Mouse (Mus musculus): ENCODE measurements around the gene Rbbp8nl.
A peak's percentile ranks its signal among the peaks of the same experiment; 100 is the strongest.

Gene Rbbp8nl

DNA sequence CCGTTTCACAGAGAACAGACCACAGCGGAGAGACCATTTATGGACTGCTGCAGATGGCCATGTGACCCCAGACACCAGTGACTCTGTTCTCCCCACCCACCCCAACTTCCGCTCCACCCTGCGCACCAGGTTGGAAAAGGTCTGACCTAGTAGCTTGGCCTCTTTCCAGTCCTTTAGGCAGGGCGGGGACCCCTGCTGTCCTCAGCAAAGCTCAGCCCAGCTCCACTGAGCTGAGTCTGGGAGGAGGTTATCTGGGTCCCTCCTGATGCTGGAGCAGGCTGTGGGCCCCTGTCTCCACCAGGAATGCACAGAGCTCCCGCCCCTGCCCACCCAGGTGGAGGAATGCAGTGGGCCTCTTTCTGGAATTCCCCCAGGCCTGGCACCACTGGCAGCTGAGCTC lies 54.7 kb downstream of the Rbbp8nl start:
- no peaks in the 10 kb centered on the region for H3K9me3 ChIP-seq (ENCODE audit: low read length)
- no peak for TF ChIP-seq CTCF (conservative IDR thresholded peaks at IDR 0.05; ENCODE audit: low read length)
- no peak for TF ChIP-seq NANOG (IDR thresholded peaks at IDR 0.05; ENCODE audit: borderline replicate concordance, low read length)
- TF ChIP-seq POU5F1 (IDR thresholded peaks at IDR 0.05; ENCODE audit: borderline replicate concordance, low read length): no peak

GRCm38 (mm10) chr2:180234353-180234752 lies 55.3 kb downstream of the Rbbp8nl start:
- Histone ChIP-seq H3K4me3 (replicated peaks; ENCODE audit: low read length) (peak overlapping the region; percentile 68), H3K36me3 (ENCODE audit: insufficient read depth, low read length) (no peaks in the 10 kb centered on the region; the same call in 1 of the 2 replicates), H3K27me3 (ENCODE audit: insufficient read depth, low read length) (no peaks in the 10 kb centered on the region), H3K9me3 (ENCODE audit: low read length) (no peaks in the 10 kb centered on the region), H3K4me1 (replicated peaks; ENCODE audit: low read depth, low read length) (peaks cover 95% of the 10 kb centered on the region)
- no peak for TF ChIP-seq NANOG (IDR thresholded peaks at IDR 0.05; ENCODE audit: borderline replicate concordance, low read length)
- no peak for TF ChIP-seq POU5F1 (IDR thresholded peaks at IDR 0.05; ENCODE audit: borderline replicate concordance, low read length)
- no peak for TF ChIP-seq CTCF (conservative IDR thresholded peaks at IDR 0.05; ENCODE audit: low read length)

More for the DNA sequence above, 54.7 kb downstream of the Rbbp8nl start:
- Histone ChIP-seq H3K27me3 (ENCODE audit: insufficient read depth, low read length) (no peaks in the 10 kb centered on the region), H3K4me3 (replicated peaks; ENCODE audit: low read length) (peak overlapping the region; percentile 68), H3K36me3 (ENCODE audit: insufficient read depth, low read length) (no peaks in the 10 kb centered on the region; the same call in 1 of the 2 replicates), H3K4me1 (replicated peaks; ENCODE audit: low read depth, low read length) (peaks cover 94% of the 10 kb centered on the region)

DNA sequence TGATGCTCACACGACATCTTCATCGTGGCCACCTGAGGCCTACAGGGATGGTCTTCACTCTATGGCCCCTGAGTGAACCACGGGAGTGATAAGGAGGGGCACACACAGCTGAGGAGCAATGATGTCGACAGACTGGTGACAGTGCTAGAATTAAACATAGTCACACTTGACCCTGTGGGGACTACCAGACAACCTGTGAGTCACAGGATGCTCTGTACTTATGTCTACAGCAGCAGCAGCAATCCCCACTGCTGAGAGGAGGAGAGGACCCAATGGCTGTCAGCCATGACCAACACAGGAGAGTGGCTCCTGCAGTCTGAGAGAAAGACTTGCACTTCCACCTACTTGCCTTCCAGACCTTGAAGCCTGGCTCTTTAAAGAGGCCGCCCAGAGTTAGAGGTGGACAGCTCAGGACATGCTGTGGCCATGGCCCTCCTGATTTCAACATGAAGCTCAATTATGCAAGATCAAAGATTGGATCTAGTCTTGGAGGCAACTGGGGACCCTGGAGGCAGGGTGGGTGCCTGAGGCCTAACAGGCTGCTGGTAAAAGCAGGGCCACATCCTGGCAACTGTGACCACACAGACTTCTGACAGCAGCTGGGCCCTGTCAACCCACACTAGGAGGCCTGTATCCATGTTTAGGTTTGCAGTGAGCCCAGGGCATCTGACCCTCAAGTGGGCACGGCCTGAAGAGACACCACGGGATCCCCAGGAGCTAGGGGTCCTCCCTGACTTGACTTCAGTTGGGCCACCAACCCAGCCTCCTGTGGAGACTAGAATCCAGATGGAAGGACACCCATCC lies 56.4 kb downstream of the Rbbp8nl start:
- H3K9me3 ChIP-seq (ENCODE audit: low read length): no peaks in the 10 kb centered on the region
- H3K36me3 ChIP-seq (ENCODE audit: insufficient read depth, low read length): no peaks in the 10 kb centered on the region; the same call in 1 of the 2 replicates
- H3K4me3 ChIP-seq (replicated peaks; ENCODE audit: low read length): no peak overlapping the region
- peaks cover 9% of the 10 kb centered on the region; the same call in 1 of the 2 replicates for H3K27me3 ChIP-seq (ENCODE audit: insufficient read depth, low read length)
- TF ChIP-seq NANOG (IDR thresholded peaks at IDR 0.05; ENCODE audit: borderline replicate concordance, low read length) (no peak), CTCF (conservative IDR thresholded peaks at IDR 0.05; ENCODE audit: low read length) (no peak), POU5F1 (IDR thresholded peaks at IDR 0.05; ENCODE audit: borderline replicate concordance, low read length) (no peak)
- peaks cover 95% of the 10 kb centered on the region for H3K4me1 ChIP-seq (replicated peaks; ENCODE audit: low read depth, low read length)

DNA sequence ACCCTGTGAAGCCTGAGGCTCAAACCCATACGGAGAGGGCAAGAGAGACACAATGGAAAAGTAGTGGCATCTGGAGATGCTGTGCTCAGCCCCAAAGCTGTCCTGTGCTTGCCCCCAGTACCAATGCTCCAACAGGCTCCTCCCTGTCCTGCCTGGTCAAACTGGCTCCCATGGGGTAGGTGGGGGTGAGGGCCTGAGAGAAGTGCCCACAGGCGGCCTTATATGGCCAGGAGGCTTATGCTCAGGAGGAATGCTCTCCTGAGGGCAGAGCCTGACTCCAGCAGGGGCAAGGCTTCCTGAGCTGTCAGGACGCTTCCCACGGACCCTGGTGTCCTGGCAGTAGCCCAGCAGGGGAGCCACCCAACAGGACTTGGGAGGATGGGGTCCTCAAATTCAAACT lies 59.2 kb downstream of the Rbbp8nl start:
- Histone ChIP-seq H3K9me3 (ENCODE audit: low read length) (no peaks in the 10 kb centered on the region), H3K4me1 (replicated peaks; ENCODE audit: low read depth, low read length) (peaks cover 88% of the 10 kb centered on the region), H3K27me3 (ENCODE audit: insufficient read depth, low read length) (peaks cover 13% of the 10 kb centered on the region; the same call in 1 of the 2 replicates), H3K36me3 (ENCODE audit: insufficient read depth, low read length) (no peaks in the 10 kb centered on the region; the same call in 1 of the 2 replicates), H3K4me3 (replicated peaks; ENCODE audit: low read length) (peak overlapping the region; percentile 14; the same call in 1 of the 2 replicates)
- TF ChIP-seq NANOG (IDR thresholded peaks at IDR 0.05; ENCODE audit: borderline replicate concordance, low read length) (no peak), CTCF (conservative IDR thresholded peaks at IDR 0.05; ENCODE audit: low read length) (no peak), POU5F1 (IDR thresholded peaks at IDR 0.05; ENCODE audit: borderline replicate concordance, low read length) (no peak)

DNA sequence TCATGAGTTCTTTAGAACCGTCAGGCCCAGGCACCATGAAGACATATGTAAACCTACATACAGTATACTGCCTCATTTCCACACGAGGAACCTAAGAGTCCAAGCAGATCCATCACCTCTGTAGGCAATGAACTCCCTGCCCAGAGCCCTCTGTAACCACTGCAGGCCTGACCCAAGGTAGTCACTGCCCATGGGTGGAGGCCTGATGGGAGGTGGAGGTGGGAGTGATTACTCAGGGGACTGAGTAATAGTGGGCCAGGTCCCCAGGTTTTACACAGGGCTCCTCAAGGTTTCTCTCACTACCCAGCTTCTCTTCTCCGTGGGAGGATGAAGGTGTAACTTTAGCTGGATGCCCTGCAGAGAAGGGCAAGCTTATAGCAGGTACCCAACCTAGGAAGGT lies 60.5 kb downstream of the Rbbp8nl start:
- peaks cover 83% of the 10 kb centered on the region for H3K4me1 ChIP-seq (replicated peaks; ENCODE audit: low read depth, low read length)
- 0 out of 2 replicates have a peak overlapping the region, but pooled peaks have one; percentile 96 for H3K4me3 ChIP-seq (replicated peaks; ENCODE audit: low read length)
- no peak for TF ChIP-seq CTCF (conservative IDR thresholded peaks at IDR 0.05; ENCODE audit: low read length)
- TF ChIP-seq NANOG (IDR thresholded peaks at IDR 0.05; ENCODE audit: borderline replicate concordance, low read length): no peak
- TF ChIP-seq POU5F1 (IDR thresholded peaks at IDR 0.05; ENCODE audit: borderline replicate concordance, low read length): no peak
- no peaks in the 10 kb centered on the region for H3K9me3 ChIP-seq (ENCODE audit: low read length)
- H3K27me3 ChIP-seq (ENCODE audit: insufficient read depth, low read length): peaks cover 13% of the 10 kb centered on the region; the same call in 1 of the 2 replicates
- no peaks in the 10 kb centered on the region; the same call in 1 of the 2 replicates for H3K36me3 ChIP-seq (ENCODE audit: insufficient read depth, low read length)

- peaks cover 83% of the 10 kb centered on the region for H3K4me1 ChIP-seq (replicated peaks; ENCODE audit: low read depth, low read length)
- peaks cover 3% of the 10 kb centered on the region for H3K36me3 ChIP-seq (ENCODE audit: insufficient read depth, low read length)
- no peaks in the 10 kb centered on the region for H3K9me3 ChIP-seq (ENCODE audit: low read length)
- TF ChIP-seq POU5F1 (IDR thresholded peaks at IDR 0.05; ENCODE audit: borderline replicate concordance, low read length) (no peak), NANOG (IDR thresholded peaks at IDR 0.05; ENCODE audit: borderline replicate concordance, low read length) (no peak), CTCF (conservative IDR thresholded peaks at IDR 0.05; ENCODE audit: low read length) (no peak)
- peaks cover 13% of the 10 kb centered on the region; the same call in 1 of the 2 replicates for H3K27me3 ChIP-seq (ENCODE audit: insufficient read depth, low read length)
- peak overlapping the region; percentile 96 for H3K4me3 ChIP-seq (replicated peaks; ENCODE audit: low read length)
Measured at GRCm38 (mm10) chr2:180228592-180228991, 61.1 kb downstream of the Rbbp8nl start.

GRCm38 (mm10) chr2:180228060-180228458 lies 61.6 kb downstream of the Rbbp8nl start:
- Histone ChIP-seq H3K4me1 (replicated peaks; ENCODE audit: low read depth, low read length) (peaks cover 83% of the 10 kb centered on the region), H3K36me3 (ENCODE audit: insufficient read depth, low read length) (peaks cover 8% of the 10 kb centered on the region), H3K4me3 (replicated peaks; ENCODE audit: low read length) (peak overlapping the region; percentile 96), H3K27me3 (ENCODE audit: insufficient read depth, low read length) (peaks cover 13% of the 10 kb centered on the region; the same call in 1 of the 2 replicates), H3K9me3 (ENCODE audit: low read length) (no peaks in the 10 kb centered on the region)
- no peak for TF ChIP-seq CTCF (conservative IDR thresholded peaks at IDR 0.05; ENCODE audit: low read length)
- TF ChIP-seq NANOG (IDR thresholded peaks at IDR 0.05; ENCODE audit: borderline replicate concordance, low read length): no peak
- TF ChIP-seq POU5F1 (IDR thresholded peaks at IDR 0.05; ENCODE audit: borderline replicate concordance, low read length): no peak

Data from E14TG2a.4 (cell line).